Mouse (Mus musculus) hindbrain, embryonic 12.5 days (tissue): ENCODE data around the gene Padi6. TPM values are rescaled to one million over a fixed set of nuclear protein-coding genes. Genes with fewer than 3 reads are reported as not detected.

Experiments used
- microRNA-seq: library from miRNA; unstranded; fragments of <30 nt; microRNA quantifications from one replicate; pipeline ENCODE4, GENCODE M21; 2017
- polyA plus RNA-seq: library from polyadenylated mRNA; unstranded; fragments of >200 nt; fragmentation: Nextera tagmentation; extraction: Ambion mirVana; gene quantifications from 2 replicates; pipeline ENCODE4 v1.2.1, GENCODE M21; 2016

Padi6 gene
- polyA plus RNA-seq, 1 experiment from 2014 or later: 0.09 TPM

Small RNA genes lying within 50 kb of the gene (microRNA-seq; reads per million reads assigned to microRNA genes)
- gene Gm23045 (not detected), gene Gm25951 (not detected)

Other genes with a start within 250 kb of the Padi6 start
- gene Arhgef10l, start 76.6 kb downstream of the Padi6 start, polyA plus RNA-seq: 31.2 and 31.7 TPM in 2 replicates
- gene Rcc2, start 42.1 kb downstream of the Padi6 start, polyA plus RNA-seq: 94.4 and 97.8 TPM in 2 replicates
- 0.31 and 0.42 TPM in 2 replicates for gene Padi4, start 31.6 kb upstream of the Padi6 start, polyA plus RNA-seq
- 0.06 TPM in 1 of 2 replicates, not detected in the other for gene Padi3, start 68.0 kb upstream of the Padi6 start, polyA plus RNA-seq
- 0.07 and 0.19 TPM in 2 replicates for gene Padi1, start 103.1 kb upstream of the Padi6 start, polyA plus RNA-seq
- 2.6 and 3.7 TPM in 2 replicates for gene Padi2, start 163.7 kb upstream of the Padi6 start, polyA plus RNA-seq
- gene Sdhb, start 218.6 kb upstream of the Padi6 start, polyA plus RNA-seq: 349 and 383 TPM in 2 replicates
- gene Atp13a2, start 244.2 kb upstream of the Padi6 start, polyA plus RNA-seq: 110 and 113 TPM in 2 replicates